Mouse (Mus musculus) splenic B cell, adult 2 months (primary cell): ENCODE data around the gene Ncoa3.

Experiments used
- DNase-seq: peaks from one replicate; pipeline ENCODE4 v3.0.0-alpha.2; 2011; ENCODE audit warnings: low read depth, low spot score
- H3K27me3 ChIP-seq: 2 replicates; pipeline ENCODE4 v1.6.1; 2012; ENCODE audit warnings: mild to moderate bottlenecking, low read length, moderate library complexity, mixed read lengths; ENCODE audit not compliant: control insufficient read depth, poor library complexity, insufficient read depth, severe bottlenecking
- H3K36me3 ChIP-seq: 2 replicates; pipeline ENCODE4 v1.6.1; 2012; ENCODE audit warnings: mild to moderate bottlenecking, low read length, moderate library complexity, mixed read lengths; ENCODE audit not compliant: control insufficient read depth, poor library complexity, insufficient read depth, severe bottlenecking

Gene Ncoa3

GRCm38 (mm10) chr2:165962824-165963223, 29.6 kb upstream of the Ncoa3 start:
- DNase-seq: no peak
- H3K27me3 ChIP-seq: no peaks in the 10 kb centered on the region
- no peaks in the 10 kb centered on the region for H3K36me3 ChIP-seq

GRCm38 (mm10) chr2:165964121-165964520, 28.3 kb upstream of the Ncoa3 start:
- Histone ChIP-seq H3K36me3 (no peaks in the 10 kb centered on the region), H3K27me3 (no peaks in the 10 kb centered on the region)
- DNase-seq: no peak

GRCm38 (mm10) chr2:165967076-165967475, 25.4 kb upstream of the Ncoa3 start:
- DNase-seq: no peak
- no peaks in the 10 kb centered on the region for H3K36me3 ChIP-seq

GRCm38 (mm10) chr2:165967823-165968555, 24.4 kb upstream of the Ncoa3 start:
- DNase-seq: peak; percentile 58
- Histone ChIP-seq H3K36me3 (no peaks in the 10 kb centered on the region), H3K27me3 (no peaks in the 10 kb centered on the region)

More at GRCm38 (mm10) chr2:165967076-165967475, 25.4 kb upstream of the Ncoa3 start:
- H3K27me3 ChIP-seq: no peaks in the 10 kb centered on the region

DNA sequence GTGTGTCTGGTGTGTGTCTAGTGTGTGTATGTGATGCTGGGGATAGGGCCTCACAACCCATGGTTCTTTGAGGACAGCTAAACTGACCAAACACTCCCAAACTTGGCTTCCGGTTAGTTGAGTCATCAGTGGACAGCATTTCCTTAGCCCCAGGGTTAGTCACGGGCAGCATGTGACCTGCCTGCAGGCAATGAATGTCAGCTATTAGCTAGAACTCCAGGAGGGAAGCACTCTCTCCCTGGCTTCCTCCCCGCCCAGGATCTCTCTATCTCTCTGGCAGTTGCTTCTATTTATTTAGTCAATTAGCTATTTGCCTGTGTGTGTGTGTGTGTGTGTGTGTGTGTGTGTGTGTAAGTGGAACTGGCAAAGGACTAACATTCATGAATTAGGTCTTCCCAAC, 23.6 kb upstream of the Ncoa3 start:
- Histone ChIP-seq H3K36me3 (no peaks in the 10 kb centered on the region), H3K27me3 (no peaks in the 10 kb centered on the region)
- DNase-seq: no peak

GRCm38 (mm10) chr2:165969391-165969790, 23.0 kb upstream of the Ncoa3 start:
- H3K27me3 ChIP-seq: no peaks in the 10 kb centered on the region
- DNase-seq: no peak
- no peaks in the 10 kb centered on the region for H3K36me3 ChIP-seq

- Histone ChIP-seq H3K27me3 (no peaks in the 10 kb centered on the region), H3K36me3 (no peaks in the 10 kb centered on the region)
- DNase-seq: no peak
Observed at GRCm38 (mm10) chr2:165969961-165970360, 22.5 kb upstream of the Ncoa3 start.

GRCm38 (mm10) chr2:165970767-165971166, 21.7 kb upstream of the Ncoa3 start:
- Histone ChIP-seq H3K27me3 (no peaks in the 10 kb centered on the region), H3K36me3 (no peaks in the 10 kb centered on the region)
- DNase-seq: peak; percentile 44

- no peaks in the 10 kb centered on the region for H3K27me3 ChIP-seq
- no peak for DNase-seq
- no peaks in the 10 kb centered on the region for H3K36me3 ChIP-seq
Observed at GRCm38 (mm10) chr2:165974383-165974782, 18.1 kb upstream of the Ncoa3 start.

DNA sequence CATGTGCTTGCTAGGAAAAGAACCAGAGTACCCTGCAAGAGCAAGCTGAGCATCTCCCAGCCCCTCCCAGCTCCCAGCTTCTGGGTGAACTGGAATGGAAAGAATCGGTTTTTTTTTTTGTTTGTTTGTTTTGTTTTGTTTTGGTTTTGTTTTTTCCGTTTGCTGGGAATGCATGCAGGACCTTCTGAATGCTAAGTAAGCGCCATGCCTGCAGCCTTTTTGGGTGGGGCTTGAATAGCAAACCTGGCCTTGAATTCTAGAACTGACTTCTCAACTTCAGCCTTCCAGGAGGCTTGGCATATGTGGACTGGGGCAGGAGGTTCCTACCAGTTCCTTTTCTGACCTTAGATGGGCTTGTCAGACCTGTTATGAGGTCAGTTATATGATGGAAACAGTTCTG, 16.2 kb upstream of the Ncoa3 start:
- Histone ChIP-seq H3K36me3 (no peaks in the 10 kb centered on the region), H3K27me3 (no peaks in the 10 kb centered on the region)
- DNase-seq: no peak

GRCm38 (mm10) chr2:165976874-165977273, 15.6 kb upstream of the Ncoa3 start:
- Histone ChIP-seq H3K27me3 (no peaks in the 10 kb centered on the region), H3K36me3 (no peaks in the 10 kb centered on the region)
- DNase-seq: no peak

DNA sequence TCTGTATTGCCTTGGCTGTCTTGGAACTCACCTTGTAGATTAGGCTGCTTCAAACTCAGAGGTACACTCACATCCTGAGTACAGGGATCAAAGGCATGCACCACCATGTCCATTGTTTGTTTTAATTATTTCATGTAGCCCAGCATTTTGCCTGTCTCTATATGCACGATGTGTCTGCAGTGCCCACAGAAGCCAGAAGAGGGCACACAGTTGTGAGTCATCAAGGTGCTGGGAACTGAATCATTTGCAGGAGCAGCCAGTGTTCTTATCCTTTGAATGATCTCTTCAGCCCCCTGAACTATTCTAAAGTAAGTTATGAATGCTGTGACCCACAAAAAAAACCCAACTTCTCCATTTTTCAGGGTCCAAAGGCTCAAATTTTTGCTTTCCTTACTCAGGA, 14.3 kb upstream of the Ncoa3 start:
- peak; percentile 43 for DNase-seq
- H3K36me3 ChIP-seq: no peaks in the 10 kb centered on the region
- no peaks in the 10 kb centered on the region for H3K27me3 ChIP-seq

DNA sequence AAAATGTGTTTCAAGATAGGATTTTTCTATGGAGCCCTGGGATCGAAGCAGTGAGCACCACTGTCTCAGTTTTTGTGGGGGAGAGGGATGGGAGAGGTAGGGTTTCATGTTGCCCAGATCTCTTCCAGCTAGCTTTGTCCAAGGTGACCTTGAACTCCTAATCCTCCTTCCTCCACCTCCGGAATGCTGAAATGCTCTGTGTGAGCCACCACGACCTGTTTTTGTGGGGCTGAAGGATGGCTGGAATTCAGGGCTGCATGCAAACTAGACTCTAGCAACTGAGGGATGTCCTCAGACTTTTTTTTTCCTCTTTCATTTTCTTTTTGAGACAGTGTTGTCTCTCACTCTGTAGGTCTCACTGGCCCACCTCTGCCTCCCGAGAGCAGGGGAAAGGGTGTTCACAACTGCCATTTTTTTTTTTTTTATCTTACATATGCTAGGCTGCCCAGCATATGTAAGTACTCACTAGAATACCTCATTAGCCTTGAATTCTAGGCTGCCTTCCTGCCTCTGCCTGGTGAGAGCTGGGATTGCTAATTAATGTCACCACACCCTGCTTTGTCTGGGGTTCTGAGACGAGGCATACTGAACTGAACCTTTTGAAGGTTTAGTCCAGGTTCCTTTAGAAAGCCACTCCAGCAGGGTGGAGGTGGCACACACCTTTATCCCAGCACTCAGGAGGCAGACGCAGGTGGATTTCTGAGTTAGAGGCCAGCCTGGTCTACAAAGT, 11.0 kb upstream of the Ncoa3 start:
- Histone ChIP-seq H3K36me3 (no peaks in the 10 kb centered on the region), H3K27me3 (no peaks in the 10 kb centered on the region)
- DNase-seq: no peak

DNA sequence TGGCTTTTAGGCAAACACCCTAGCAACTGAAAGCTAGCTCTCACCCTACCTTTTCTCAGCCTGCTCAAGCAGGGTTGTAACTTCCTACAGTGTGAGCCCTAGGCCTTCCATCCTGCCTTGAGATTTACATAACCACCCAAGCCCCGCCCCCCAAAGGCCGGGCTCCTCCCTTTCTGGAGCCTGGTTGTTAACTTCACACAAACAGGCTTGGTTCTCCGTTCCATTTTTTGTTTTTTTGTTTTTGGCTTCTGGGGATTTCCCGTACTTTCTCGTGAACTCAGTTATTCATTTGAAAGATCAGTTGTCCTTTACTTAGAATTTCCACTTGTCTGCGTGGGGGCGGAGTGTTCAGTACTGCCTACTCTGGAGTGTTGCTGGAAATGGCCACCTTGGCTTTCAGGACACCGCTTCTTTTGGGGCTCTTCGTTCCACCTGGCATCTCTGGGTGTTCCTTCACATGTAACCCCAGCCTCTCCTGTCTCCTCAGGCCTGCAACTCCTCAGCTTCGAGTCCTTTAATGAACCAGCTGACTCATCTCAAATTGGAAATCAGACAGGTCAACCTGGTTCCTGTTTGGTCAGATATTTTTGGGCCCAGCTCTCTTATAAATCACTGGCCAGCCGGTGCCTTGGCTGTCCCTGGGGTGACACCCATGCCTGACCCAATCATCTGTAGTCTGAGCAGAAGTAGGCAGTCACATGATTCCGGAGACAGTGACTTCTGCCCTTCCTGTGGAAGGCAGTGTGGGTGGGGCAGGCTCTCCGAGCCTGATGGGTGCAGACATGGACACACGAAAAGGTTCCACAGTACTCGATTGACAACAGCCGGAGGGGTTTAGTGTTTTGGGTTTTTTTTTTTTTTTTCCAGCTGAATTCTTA, 9.7 kb upstream of the Ncoa3 start:
- Histone ChIP-seq H3K36me3 (no peaks in the 10 kb centered on the region), H3K27me3 (no peaks in the 10 kb centered on the region)
- peak; percentile 96 for DNase-seq

DNA sequence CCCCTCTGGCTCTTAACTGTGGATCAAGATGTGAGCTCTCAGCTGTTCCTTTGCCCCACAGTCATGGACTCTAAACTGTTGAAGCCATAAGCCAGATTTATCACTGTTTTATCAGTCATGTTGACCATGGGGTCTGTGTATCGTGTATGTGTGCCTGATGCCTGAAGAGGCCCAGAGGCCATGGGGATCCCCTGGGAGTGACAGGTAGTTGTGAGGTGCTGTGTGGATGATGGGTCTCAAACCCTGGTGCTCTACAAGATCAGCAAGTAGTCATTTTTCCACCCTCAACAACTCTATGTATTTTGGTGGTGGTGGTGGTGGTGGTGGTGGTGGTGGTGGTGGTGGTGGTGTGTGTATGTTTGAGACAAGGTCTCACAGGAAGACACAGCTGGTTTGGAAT, 8.1 kb upstream of the Ncoa3 start:
- no peaks in the 10 kb centered on the region for H3K27me3 ChIP-seq
- no peaks in the 10 kb centered on the region for H3K36me3 ChIP-seq
- DNase-seq: no peak
